Mouse (Mus musculus): ENCODE measurements around the gene Btg3. TPM values are rescaled to one million over a fixed set of nuclear protein-coding genes. Genes with fewer than 3 reads are reported as not detected.

Btg3 gene
- polyA plus RNA-seq, 1 experiment, result 7.5 TPM

- no peak for TF ChIP-seq CTCF (IDR thresholded peaks at IDR 0.05; ENCODE audit: control insufficient read depth, insufficient read depth, low read length)
- TF ChIP-seq POLR2A (IDR thresholded peaks at IDR 0.05; ENCODE audit: borderline replicate concordance, control insufficient read depth, low read depth, low read length), result no peak
- 82% methylated on average over 5 of the region's 5 CpGs for WGBS
These were observed 34.2 kb downstream of the Btg3 start for GRCm38 (mm10) chr16:78342767-78343166.

GRCm38 (mm10) chr16:78341356-78341755 is 35.6 kb downstream of the Btg3 start:
- no peak overlapping the region for H3K4me3 ChIP-seq (replicated peaks; ENCODE audit: control insufficient read depth, low read depth, low read length)
- no peaks in the 10 kb centered on the region for H3K4me1 ChIP-seq (ENCODE audit: control insufficient read depth, insufficient read depth, low read length)
- TF ChIP-seq POLR2A (IDR thresholded peaks at IDR 0.05; ENCODE audit: borderline replicate concordance, control insufficient read depth, low read depth, low read length) (no peak), CTCF (IDR thresholded peaks at IDR 0.05; ENCODE audit: control insufficient read depth, insufficient read depth, low read length) (no peak)
- H3K27ac ChIP-seq (ENCODE audit: control insufficient read depth, insufficient read depth, low read depth, low read length, poor library complexity), result no peak overlapping the region
- WGBS, result 86% methylated on average over 4 of the region's 4 CpGs

More at GRCm38 (mm10) chr16:78342767-78343166, 34.2 kb downstream of the Btg3 start:
- Histone ChIP-seq H3K27ac (ENCODE audit: control insufficient read depth, insufficient read depth, low read depth, low read length, poor library complexity) (no peak overlapping the region), H3K4me1 (ENCODE audit: control insufficient read depth, insufficient read depth, low read length) (no peaks in the 10 kb centered on the region), H3K4me3 (replicated peaks; ENCODE audit: control insufficient read depth, low read depth, low read length) (no peak overlapping the region)

GRCm38 (mm10) chr16:78337226-78337625 is 39.8 kb downstream of the Btg3 start:
- 43% methylated on average over 8 of the region's 8 CpGs for WGBS
- Histone ChIP-seq H3K27ac (ENCODE audit: control insufficient read depth, insufficient read depth, low read depth, low read length, poor library complexity) (no peak overlapping the region), H3K4me3 (replicated peaks; ENCODE audit: control insufficient read depth, low read depth, low read length) (no peak overlapping the region), H3K4me1 (ENCODE audit: control insufficient read depth, insufficient read depth, low read length) (no peaks in the 10 kb centered on the region)
- TF ChIP-seq CTCF (IDR thresholded peaks at IDR 0.05; ENCODE audit: control insufficient read depth, insufficient read depth, low read length) (no peak), POLR2A (IDR thresholded peaks at IDR 0.05; ENCODE audit: borderline replicate concordance, control insufficient read depth, low read depth, low read length) (no peak)

GRCm38 (mm10) chr16:78327999-78328398 is 49.0 kb downstream of the Btg3 start:
- WGBS, result 78% methylated on average over 12 of the region's 12 CpGs
- TF ChIP-seq CTCF (IDR thresholded peaks at IDR 0.05; ENCODE audit: control insufficient read depth, insufficient read depth, low read length), result no peak
- TF ChIP-seq POLR2A (IDR thresholded peaks at IDR 0.05; ENCODE audit: borderline replicate concordance, control insufficient read depth, low read depth, low read length), result no peak
- Histone ChIP-seq H3K27ac (ENCODE audit: control insufficient read depth, insufficient read depth, low read depth, low read length, poor library complexity) (no peak overlapping the region), H3K4me3 (replicated peaks; ENCODE audit: control insufficient read depth, low read depth, low read length) (no peak overlapping the region), H3K4me1 (ENCODE audit: control insufficient read depth, insufficient read depth, low read length) (no peaks in the 10 kb centered on the region)

GRCm38 (mm10) chr16:78327562-78327961 is 49.4 kb downstream of the Btg3 start:
- no peak for TF ChIP-seq POLR2A (IDR thresholded peaks at IDR 0.05; ENCODE audit: borderline replicate concordance, control insufficient read depth, low read depth, low read length)
- no peak for TF ChIP-seq CTCF (IDR thresholded peaks at IDR 0.05; ENCODE audit: control insufficient read depth, insufficient read depth, low read length)
- Histone ChIP-seq H3K4me3 (replicated peaks; ENCODE audit: control insufficient read depth, low read depth, low read length) (no peak overlapping the region), H3K27ac (ENCODE audit: control insufficient read depth, insufficient read depth, low read depth, low read length, poor library complexity) (no peak overlapping the region), H3K4me1 (ENCODE audit: control insufficient read depth, insufficient read depth, low read length) (no peaks in the 10 kb centered on the region)
- WGBS, result 84% methylated on average over 7 of the region's 7 CpGs

GRCm38 (mm10) chr16:78325972-78326848 is 50.8 kb downstream of the Btg3 start:
- WGBS, result 83% methylated on average over 27 of the region's 27 CpGs
- Histone ChIP-seq H3K27ac (ENCODE audit: control insufficient read depth, insufficient read depth, low read depth, low read length, poor library complexity) (no peak overlapping the region), H3K4me1 (ENCODE audit: control insufficient read depth, insufficient read depth, low read length) (no peaks in the 10 kb centered on the region), H3K4me3 (replicated peaks; ENCODE audit: control insufficient read depth, low read depth, low read length) (no peak overlapping the region)
- TF ChIP-seq POLR2A (IDR thresholded peaks at IDR 0.05; ENCODE audit: borderline replicate concordance, control insufficient read depth, low read depth, low read length) (no peak), CTCF (IDR thresholded peaks at IDR 0.05; ENCODE audit: control insufficient read depth, insufficient read depth, low read length) (no peak)

GRCm38 (mm10) chr16:78322140-78322539 is 54.9 kb downstream of the Btg3 start:
- no peak overlapping the region for H3K4me3 ChIP-seq (replicated peaks; ENCODE audit: control insufficient read depth, low read depth, low read length)
- no peaks in the 10 kb centered on the region for H3K4me1 ChIP-seq (ENCODE audit: control insufficient read depth, insufficient read depth, low read length)
- TF ChIP-seq CTCF (IDR thresholded peaks at IDR 0.05; ENCODE audit: control insufficient read depth, insufficient read depth, low read length), result no peak
- no peak for TF ChIP-seq POLR2A (IDR thresholded peaks at IDR 0.05; ENCODE audit: borderline replicate concordance, control insufficient read depth, low read depth, low read length)
- H3K27ac ChIP-seq (ENCODE audit: control insufficient read depth, insufficient read depth, low read depth, low read length, poor library complexity), result no peak overlapping the region
- 76% methylated on average over 7 of the region's 7 CpGs for WGBS

GRCm38 (mm10) chr16:78321559-78321958 is 55.4 kb downstream of the Btg3 start:
- WGBS, result 53% methylated on average over 7 of the region's 7 CpGs
- no peak overlapping the region for H3K4me3 ChIP-seq (replicated peaks; ENCODE audit: control insufficient read depth, low read depth, low read length)
- H3K27ac ChIP-seq (ENCODE audit: control insufficient read depth, insufficient read depth, low read depth, low read length, poor library complexity), result no peak overlapping the region
- no peaks in the 10 kb centered on the region for H3K4me1 ChIP-seq (ENCODE audit: control insufficient read depth, insufficient read depth, low read length)
- TF ChIP-seq POLR2A (IDR thresholded peaks at IDR 0.05; ENCODE audit: borderline replicate concordance, control insufficient read depth, low read depth, low read length) (no peak), CTCF (IDR thresholded peaks at IDR 0.05; ENCODE audit: control insufficient read depth, insufficient read depth, low read length) (no peak)
